ENCODE assay signal across 8 mouse cellular contexts in the genomic region with DNA sequence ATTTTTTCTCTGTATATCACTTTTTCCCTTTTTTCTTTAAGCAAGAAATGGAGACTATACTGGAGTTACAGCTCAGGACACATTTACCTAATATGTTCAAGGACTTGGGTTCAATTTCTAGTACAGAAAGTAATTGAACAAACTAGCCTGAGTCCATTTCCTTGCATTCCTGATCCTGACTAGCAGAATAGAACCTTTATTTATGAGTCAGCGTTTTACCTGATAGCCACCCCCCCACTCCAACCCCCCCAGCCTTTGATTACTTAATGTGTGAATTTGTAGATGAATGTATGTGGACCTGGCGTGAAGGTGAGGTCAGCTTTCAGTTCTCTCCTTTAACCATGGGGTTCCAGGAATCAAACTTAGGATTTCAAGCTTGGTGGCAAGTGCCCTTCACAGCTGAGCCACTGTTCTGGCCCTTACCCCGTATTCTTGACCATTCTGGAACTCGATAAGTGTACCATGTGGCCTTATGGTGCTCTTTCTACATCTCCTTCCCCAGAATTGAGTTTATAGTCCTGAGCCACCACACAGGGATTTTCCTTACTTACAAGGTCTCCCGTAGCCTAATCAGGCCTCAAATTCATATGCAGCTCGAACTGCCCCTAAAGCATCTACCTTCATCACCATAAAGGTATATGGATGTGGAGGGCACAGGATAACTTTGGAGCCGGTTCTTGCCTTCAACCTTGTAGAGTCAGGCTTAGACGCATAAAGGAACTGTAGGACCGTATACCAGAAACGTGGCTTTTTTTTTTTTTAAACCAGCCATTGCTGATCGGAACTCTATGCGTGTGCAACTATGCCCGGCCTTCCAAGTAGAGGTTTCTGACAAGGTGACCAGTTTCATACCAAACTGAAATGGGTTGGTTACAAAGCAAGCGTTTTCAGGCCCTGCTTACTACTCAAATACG. TPM values are rescaled to one million over a fixed set of nuclear protein-coding genes. Genes with fewer than 3 reads are reported as not detected.
A peak's percentile ranks its signal among the peaks of the same experiment; 100 is the strongest.
DNase-seq lines count a peak whose midpoint lies in the region; ATAC-seq and TF ChIP-seq lines count a peak whose summit lies in the region.

No protein-coding gene starts in this region.

- H3K36me3 ChIP-seq in kidney, adult 2 months (ENCODE audit: control insufficient read depth, insufficient read depth, low read length), result peaks cover 2% of the 10 kb centered on the region; the same call in 1 of the 2 replicates
- H3K36me3 ChIP-seq in hindbrain, embryonic 13.5 days, result peaks cover 8% of the 10 kb centered on the region
- peaks cover 17% of the 10 kb centered on the region for H3K36me3 ChIP-seq in midbrain, embryonic 10.5 days

- intact Hi-C loops in left cerebral cortex, postnatal 14 days (cut with DNase I), result no loop called here

- peak overlapping the region; percentile 97 for H3K9ac ChIP-seq in hindbrain, embryonic 13.5 days

- peak overlapping the region; percentile 80 for H3K4me3 ChIP-seq in kidney, adult 2 months (ENCODE audit: insufficient read depth, low read depth, low read length)
- peak overlapping the region; percentile 100 for H3K4me3 ChIP-seq in hindbrain, embryonic 13.5 days
- peak overlapping the region; percentile 99 for H3K4me3 ChIP-seq in midbrain, embryonic 10.5 days

- peak overlapping the region; percentile 96 for H3K27ac ChIP-seq in kidney, adult 2 months (ENCODE audit: insufficient read depth, low read depth, low read length)
- peak overlapping the region; percentile 96 for H3K27ac ChIP-seq in hindbrain, embryonic 13.5 days
- peak overlapping the region; percentile 95 for H3K27ac ChIP-seq in midbrain, embryonic 10.5 days (replicated peaks)

- no peaks in the 10 kb centered on the region for H3K27me3 ChIP-seq in kidney, adult 2 months (replicated peaks; ENCODE audit: control insufficient read depth, insufficient read depth, low read length)
- no peaks in the 10 kb centered on the region for H3K27me3 ChIP-seq in hindbrain, embryonic 13.5 days
- H3K27me3 ChIP-seq in midbrain, embryonic 10.5 days (ENCODE audit: low read depth, poor library complexity, severe bottlenecking), result no peaks in the 10 kb centered on the region

- ATAC-seq in activated CD4-positive, CD25-positive, alpha-beta regulatory T cell, adult 4 months, result peak; percentile 2
- no peak; the same call in 1 of the 2 replicates for ATAC-seq in hindbrain, embryonic 13.5 days (ENCODE audit: low FRiP score)

- H3K4me2 ChIP-seq in hindbrain, embryonic 13.5 days, result peak overlapping the region; percentile 86

- H3K9me3 ChIP-seq in hindbrain, embryonic 13.5 days, result no peaks in the 10 kb centered on the region
- no peaks in the 10 kb centered on the region for H3K9me3 ChIP-seq in midbrain, embryonic 10.5 days (replicated peaks)

- no peak for DNase-seq in kidney, adult 2 months
- DNase-seq in kidney, adult 8-10 months, result no peak
- DNase-seq in midbrain, embryonic 10.5 days (ENCODE audit: low spot score), result peak; percentile 16
- no peak for DNase-seq in ovary, postnatal 10 days (ENCODE audit: low spot score)
- no peak for DNase-seq in left cerebral cortex, postnatal 14 days (ENCODE audit: low spot score in 2 of 2)
- DNase-seq in layer of hippocampus, adult 11-12 months (ENCODE audit: low spot score), result no peak

- TF ChIP-seq POLR2A in kidney, adult 2 months (IDR thresholded peaks at IDR 0.05; ENCODE audit: low read depth, low read length), result no peak

- TF ChIP-seq CTCF in kidney, adult 2 months (conservative IDR thresholded peaks at IDR 0.05; ENCODE audit: insufficient read depth, insufficient read length, low read depth, low read length), result no peak

- H3K4me1 ChIP-seq in kidney, adult 2 months (ENCODE audit: control insufficient read depth, insufficient read depth, low read length), result peaks cover 9% of the 10 kb centered on the region; the same call in 1 of the 2 replicates
- peaks cover 20% of the 10 kb centered on the region for H3K4me1 ChIP-seq in hindbrain, embryonic 13.5 days (replicated peaks)
- H3K4me1 ChIP-seq in midbrain, embryonic 10.5 days, result peaks cover 21% of the 10 kb centered on the region

- WGBS in kidney, adult 2 months, result 14% methylated on average over 15 of the region's 15 CpGs
- WGBS in hindbrain, embryonic 13.5 days, result 27% methylated on average over 15 of the region's 15 CpGs
- 31% methylated on average over 15 of the region's 15 CpGs for WGBS in midbrain, embryonic 10.5 days

RNA-seq across cellular contexts. Expression of a gene that starts 0.9 kb away (rescaled TPM):
- 3.5 and 4.3 TPM in 2 replicates for polyA plus RNA-seq in kidney, adult 2 months (2012; rRNA removed)
- polyA plus RNA-seq in activated CD4-positive, CD25-positive, alpha-beta regulatory T cell, adult 4 months (2017; shearing (Covaris generic)), result 10 to 100 TPM; 65.3 to 71.4 TPM
- polyA plus RNA-seq in hindbrain, embryonic 13.5 days (2015; fragmentation: Nextera tagmentation; extraction: Ambion mirVana), result 45.6 and 47.3 TPM in 2 replicates
- 49.0 and 49.9 TPM in 2 replicates for polyA plus RNA-seq in midbrain, embryonic 10.5 days (2016; fragmentation: Nextera tagmentation; extraction: Ambion mirVana)
- total RNA-seq in left cerebral cortex, postnatal 14 days (2021), result 10 to 100 TPM; 37.0 to 37.8 TPM

RNA-seq across cellular contexts. Expression of a gene that starts 1.1 kb away (rescaled TPM):
- polyA plus RNA-seq in kidney, adult 2 months (2012; rRNA removed), result 2.3 and 3.1 TPM in 2 replicates
- polyA plus RNA-seq in activated CD4-positive, CD25-positive, alpha-beta regulatory T cell, adult 4 months (2017; shearing (Covaris generic)), result 1 to 10 TPM; 8.5 to 8.9 TPM
- 13.2 and 14.2 TPM in 2 replicates for polyA plus RNA-seq in hindbrain, embryonic 13.5 days (2015; fragmentation: Nextera tagmentation; extraction: Ambion mirVana)
- polyA plus RNA-seq in midbrain, embryonic 10.5 days (2016; fragmentation: Nextera tagmentation; extraction: Ambion mirVana), result 29.6 and 29.7 TPM in 2 replicates
- 1 to 10 TPM; 5.9 to 7.8 TPM for total RNA-seq in left cerebral cortex, postnatal 14 days (2021)
